Mouse (Mus musculus): ENCODE measurements around the gene Abhd4. TPM values are rescaled to one million over a fixed set of nuclear protein-coding genes. Genes with fewer than 3 reads are reported as not detected.
A peak's percentile ranks its signal among the peaks of the same experiment; 100 is the strongest.
"Not testable (repeated sequence)": the region's sequence is repeated elsewhere in the genome, so short reads cannot be mapped to it uniquely, and the experiment has no call there.

Gene Abhd4
- polyA plus RNA-seq, 2 experiments from 2014 or later, result 19.5 to 30.2 TPM

DNA sequence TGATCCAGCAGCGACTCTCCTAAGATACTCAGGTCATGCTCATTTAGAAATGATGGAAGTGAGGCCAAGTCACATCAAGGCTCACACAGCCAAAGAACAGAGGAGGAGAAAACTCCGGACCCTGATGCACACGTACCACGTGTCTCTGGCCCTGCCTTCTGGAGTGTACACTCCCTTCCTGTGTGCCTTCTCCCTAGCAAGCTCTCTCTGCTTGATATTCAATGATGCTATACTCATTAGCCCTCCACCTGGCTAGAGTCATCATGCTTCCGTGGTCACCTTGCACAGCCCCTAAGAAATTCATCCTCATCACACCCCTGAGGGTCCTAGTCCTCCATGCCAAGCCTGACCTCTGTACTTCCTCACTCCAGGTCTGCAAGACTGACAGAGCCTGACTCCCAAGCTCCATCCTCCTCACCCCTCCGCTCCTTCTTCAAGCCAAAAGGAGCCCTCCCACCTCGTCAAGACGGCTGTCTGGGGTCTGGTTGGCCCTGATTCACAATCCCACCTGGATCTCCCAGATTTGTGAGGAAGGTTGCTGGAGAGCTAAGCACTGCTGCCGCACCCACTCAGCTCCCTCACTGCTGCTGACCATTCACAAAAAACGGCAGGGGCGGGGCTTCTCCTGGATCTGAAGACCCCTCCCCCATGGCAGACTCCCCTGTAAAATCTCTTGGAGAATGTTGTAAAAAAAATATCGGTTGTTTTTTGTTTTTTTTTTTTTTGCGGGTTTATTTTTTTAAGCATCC lies 30.5 kb upstream of the Abhd4 start:
- ATAC-seq, result no peak

DNA sequence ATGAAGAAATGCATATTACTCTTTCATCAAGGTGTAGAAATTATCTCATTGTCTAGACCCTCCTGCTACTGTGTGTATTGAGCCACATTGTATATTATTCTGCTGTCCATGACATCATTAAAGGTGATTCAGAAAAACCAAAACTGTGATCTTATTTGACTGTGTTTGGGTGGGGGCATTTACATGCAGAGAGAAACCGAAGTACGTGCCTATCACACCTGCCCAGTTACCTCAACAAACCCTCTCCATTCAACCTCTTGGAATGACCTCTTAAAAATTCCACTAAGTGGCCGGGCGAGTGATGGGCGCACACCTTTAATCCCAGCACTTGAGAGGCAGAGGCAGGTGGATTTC lies 29.9 kb upstream of the Abhd4 start:
- no peak for ATAC-seq

DNA sequence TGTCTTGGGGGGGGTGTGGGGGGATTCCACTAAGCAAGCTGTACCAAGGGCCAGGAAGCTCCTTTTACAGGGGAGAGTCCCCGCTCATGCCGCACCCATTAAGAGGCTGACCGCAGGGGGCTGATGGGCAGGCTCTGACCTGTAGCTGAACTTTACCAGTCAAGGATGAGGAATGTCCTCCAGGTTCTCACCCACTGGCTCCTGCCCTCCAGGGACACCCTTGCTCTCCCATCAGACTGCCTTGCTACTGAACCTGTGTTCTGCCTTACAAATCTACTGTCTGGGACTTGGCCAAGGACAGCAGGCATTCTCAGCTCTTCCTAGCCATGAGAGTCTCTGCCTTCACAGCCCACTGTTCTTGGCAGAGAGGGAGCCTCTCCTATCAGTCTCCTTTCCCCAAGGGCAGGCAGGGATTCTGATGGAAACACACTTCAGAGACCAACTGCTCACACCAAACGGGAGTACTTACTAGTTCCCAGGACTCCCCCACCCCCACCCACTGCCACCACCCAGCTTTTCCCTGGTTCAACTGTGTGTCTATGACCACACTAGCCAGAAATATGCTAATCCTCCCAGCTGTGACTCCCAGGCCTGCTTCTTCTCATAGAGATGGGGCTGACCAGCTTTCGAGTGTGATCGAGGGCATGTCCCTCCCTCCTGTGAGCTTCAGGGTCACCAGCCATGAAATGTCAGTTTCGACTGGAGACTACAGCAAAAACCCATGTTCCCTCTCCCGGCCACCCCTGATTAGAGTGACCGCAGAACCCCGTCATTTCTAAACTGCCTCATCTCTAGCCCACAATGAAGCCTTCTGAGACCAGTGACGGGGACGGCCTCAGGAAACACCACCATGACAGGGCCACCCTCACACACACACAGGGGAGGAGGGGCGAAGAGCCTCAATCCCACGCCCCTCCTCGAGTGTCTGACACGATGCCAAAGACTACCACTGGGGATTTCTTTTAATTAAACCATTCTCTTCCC lies 29.2 kb upstream of the Abhd4 start:
- ATAC-seq, result peak; percentile 7

DNA sequence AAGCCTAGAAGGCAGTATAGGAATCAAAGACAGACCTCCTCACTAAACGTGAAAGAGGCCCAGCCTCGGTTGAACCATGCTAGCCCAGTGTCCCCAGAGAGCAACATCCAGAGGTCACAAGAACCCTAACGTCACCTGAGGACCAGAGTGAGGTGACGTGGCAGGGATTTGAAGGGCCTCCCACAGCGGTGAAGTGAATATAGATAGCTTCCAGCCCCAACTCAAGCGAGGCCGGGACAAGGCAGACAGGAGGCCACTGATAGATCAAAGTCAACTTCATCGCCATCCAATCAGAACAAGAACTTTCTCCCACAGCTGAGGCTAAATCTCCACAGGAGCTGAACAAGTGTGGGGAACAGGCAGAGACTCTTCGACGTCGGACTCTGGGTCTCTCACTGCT lies 28.3 kb upstream of the Abhd4 start:
- no peak for ATAC-seq

DNA sequence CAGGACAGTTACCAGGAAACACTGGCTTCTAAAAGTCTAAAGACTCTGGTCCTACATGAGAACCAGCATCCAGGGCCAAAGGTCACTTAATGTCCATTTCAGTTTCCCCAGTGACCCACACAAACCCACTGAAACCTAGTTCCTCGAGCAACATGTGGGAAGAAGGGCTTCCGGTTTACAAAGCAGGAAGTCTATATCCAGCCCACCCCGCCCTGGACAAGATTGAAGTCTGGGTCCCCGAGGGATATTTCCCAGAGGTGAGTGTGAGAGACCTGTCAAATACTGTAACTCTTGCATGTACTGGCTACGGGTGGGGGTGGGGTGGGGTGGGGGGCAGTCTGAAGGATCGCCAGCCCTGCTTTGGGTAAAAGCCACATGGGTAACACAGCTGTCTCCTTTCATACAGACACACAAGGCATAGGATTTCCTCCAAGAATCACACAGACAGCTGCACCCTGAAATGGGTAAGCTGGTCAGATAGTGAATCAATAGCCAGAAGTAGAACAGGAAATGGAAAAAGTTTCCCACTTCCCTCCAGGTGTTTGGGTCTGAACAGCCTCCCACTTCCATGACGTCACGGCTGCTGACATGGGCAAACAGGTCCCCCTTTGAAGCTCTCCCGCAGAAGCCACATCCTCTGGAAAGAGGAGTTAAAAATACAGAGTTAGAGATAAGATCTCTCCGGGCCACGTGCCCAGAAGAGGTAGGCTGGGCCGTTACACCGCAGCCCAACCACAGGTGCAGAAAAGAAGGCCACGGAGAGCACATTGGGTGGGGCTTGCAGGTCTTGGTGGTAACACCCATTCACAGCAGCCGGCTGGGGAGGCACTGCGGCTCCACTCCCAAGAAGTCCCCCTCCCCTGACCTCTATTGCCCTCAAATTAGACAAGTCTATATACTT lies 26.8 kb upstream of the Abhd4 start:
- peak; percentile 65 for ATAC-seq

DNA sequence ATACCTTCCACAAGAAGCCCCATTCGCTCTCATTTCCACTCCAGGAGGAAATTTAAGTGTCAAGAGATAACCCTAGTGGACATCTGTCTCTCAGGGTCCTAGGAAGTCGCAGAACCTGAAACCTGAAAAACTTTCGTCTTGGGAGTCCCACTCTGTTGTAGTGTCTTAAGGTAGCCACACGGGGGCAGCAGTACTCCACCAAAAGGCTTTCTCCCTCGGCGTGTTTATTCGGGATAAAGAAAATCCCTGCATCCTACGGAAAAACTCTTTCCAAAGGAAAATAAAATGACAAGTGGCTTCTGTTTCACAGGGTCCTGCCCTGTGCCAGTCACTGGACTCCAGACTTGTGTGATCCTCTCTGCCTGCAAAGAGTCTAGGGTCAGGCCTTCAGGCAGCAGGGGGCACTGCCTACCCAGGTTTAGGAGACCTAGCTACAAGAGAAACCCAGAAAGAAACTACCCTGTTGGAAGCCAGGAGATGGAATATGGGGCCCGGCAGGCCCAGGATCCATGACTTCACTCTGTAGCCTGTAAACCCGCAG lies 26.0 kb upstream of the Abhd4 start:
- peak; percentile 15 for ATAC-seq

DNA sequence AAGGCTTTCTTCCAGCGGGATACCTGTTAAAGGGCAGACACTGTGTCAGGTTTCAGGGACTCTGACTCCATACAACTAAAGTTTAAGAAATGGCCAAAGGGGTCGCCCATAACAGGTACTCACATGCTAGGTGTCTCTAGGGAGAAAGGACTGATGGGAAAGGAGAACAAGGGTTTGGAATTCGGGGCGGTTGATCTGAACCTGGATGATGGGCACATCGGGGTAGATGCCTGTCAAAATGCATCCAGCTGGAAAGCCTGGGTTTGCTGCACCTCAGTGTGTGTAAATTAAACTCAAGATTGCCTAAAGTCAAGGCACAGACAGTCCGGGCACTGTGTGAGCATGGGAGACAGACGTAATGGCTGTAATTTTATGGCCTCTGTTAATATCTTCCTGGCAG lies 25.5 kb upstream of the Abhd4 start:
- no peak for ATAC-seq

DNA sequence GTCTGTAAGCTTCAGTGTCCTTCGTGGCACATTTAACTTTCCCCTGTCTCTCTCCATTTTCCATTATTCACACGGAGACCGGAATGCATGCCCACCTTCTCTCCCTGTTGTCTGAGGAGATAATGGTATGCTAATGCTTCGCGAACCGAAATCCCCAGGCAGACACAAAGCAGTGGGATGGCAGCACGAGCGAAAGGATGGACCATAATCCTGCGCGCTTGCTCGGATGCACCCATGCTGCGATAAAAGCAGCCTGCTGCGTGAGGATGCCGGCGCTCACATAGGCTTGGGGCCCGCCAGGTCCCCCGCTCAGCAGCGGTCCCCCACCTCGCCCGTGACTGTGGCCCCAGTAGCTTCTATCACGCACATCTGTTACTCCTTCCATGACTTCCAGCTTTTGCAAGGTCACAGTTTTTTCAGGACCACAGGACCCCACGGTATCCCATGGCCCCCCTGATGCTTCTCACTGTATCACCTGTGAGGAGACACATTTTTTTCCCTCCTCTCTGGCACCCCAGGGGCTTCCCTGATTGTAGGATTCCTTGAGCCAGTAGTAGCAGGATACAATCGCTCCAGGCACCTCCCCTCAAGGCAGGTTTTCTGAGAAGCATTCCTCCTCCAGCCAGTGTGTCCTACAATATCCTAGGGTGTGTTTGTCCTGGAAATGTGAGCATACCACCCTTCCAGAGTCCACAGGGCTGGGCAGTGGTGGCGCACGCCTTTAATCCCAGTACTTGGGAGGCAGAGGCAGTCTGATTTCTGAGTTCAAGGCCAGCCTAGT lies 24.9 kb upstream of the Abhd4 start:
- ATAC-seq, result no peak

DNA sequence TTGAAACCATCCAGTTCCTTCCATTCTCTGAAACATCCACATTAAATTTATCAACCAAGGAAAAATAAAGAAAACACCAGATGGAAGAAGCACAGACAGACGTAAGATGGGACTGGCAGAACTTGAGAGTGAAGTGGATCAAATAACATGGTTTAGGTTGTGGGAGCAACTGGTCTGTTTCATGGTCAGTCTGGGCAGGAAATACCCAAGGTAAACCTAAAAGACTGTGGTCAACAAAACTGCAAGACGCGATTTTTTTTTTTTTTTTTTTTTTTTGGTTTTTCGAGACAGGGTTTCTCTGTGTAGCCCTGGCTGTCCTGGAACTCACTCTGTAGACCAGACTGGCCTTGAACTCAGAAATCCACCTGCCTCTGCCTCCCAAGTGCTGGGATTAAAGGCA lies 24.1 kb upstream of the Abhd4 start:
- ATAC-seq, result not testable (repeated sequence)

DNA sequence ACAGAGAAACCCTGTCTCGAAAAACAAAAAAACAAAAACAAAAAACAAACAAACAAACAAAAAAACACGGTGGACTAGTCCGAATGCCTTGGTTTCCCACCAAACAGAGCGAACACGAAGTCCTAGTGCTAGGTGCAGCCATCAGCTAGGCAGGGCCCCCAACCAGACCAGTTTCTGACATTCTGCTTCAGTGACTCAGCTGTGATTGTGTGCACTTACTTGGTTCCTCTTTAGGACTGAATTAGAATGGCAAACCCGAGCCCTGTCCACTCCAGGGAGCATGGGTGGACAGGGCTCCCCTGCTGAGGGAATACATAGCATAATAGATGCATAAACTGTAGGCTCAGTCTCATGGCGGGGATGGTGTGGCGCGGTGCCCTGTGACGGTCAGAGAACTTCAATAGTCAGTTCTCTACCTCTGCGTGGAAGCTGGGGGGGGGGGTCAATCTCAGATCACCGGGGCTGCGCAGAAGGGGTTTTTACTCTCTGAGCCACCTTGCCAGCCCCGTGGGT lies 23.3 kb upstream of the Abhd4 start:
- no peak for ATAC-seq

DNA sequence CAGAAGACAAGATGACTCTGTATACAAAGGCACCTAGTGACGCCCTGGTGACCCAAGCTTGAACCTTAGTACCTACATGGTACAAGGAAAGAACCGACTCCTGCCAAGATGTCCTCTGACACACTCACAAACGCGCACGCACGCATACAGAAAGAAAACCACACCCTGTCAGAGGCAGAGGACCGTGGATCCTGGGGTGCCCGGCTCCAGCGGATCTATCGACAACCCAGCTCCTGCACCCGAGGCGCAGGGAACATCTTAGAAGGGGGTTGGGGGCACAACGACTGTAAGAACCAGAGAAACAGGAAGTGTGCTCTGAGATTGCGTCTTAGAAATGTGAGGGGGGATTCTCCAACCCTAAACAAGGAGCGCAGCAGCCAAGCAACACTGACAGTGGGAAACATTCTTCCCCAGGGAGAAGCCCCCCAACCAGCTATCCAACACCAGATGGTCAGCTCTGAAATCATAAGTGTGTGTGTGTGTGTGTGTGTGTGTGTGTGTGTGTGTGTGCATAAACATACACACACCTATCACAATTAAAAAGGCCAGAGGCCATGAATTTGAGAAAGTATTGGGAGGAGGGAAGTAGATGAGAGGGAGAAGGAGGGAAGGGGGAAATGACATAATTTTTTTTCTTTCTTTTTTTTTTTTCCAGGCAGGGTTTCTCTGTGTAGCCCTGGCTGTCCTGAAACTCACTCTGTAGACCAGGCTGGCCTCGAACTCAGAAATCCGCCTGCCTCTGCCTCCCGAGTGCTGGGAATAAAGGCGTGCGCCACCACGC lies 22.6 kb upstream of the Abhd4 start:
- ATAC-seq, result peak; percentile 20

DNA sequence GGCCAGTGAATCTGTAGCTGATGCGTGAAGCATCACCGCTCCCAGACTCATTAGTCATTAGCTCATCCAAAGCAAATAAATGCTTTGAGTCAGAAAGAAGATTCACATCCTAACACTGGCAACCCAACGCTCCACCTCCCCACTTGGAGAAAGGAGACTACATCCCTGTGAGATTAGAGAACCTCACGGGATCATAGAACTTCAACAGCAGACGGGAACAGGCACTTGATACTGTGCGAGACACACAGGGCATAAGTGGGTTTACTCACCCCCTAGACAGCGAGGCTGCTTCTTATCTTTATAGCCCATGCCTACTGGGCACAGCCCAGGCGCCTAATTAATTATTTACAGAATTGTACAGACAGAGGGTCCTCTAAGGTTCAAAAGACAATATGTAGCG lies 21.8 kb upstream of the Abhd4 start:
- ATAC-seq, result no peak

DNA sequence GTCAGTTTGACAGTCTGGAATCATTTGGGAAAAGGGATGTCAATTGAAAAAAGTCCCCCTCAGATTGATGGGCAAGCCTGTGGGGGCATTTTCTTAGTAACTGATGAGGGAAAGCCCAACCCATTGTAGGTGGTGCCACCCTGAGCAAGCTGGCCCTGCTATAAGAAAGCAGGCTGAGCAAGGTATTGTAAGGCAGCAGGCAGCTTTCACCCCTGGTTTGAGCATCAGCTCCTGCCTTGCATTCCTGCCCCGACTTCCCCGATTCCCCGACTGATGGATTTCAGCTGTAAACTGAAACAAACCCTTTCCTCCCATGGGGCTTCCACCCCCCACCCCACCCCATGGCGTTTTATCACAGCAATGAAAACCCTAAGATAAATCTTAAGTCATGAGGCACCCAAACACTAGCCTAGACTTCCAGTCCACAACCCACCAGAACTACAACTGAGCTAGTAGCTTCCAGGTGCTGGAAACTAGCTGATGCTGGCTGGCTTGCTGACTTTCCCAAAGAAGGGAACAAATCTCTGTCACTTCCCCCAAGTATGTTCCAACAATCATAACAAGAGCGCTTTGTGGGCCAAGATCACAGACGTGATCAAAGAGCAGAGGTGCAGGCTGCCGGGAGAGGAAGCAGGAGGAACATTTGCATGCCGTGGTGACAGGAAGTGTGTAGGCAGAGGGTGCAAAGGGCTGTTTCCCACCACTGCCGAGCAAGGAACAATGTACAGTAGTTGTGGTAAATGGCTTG lies 21.0 kb upstream of the Abhd4 start:
- peak; percentile 80 for ATAC-seq

DNA sequence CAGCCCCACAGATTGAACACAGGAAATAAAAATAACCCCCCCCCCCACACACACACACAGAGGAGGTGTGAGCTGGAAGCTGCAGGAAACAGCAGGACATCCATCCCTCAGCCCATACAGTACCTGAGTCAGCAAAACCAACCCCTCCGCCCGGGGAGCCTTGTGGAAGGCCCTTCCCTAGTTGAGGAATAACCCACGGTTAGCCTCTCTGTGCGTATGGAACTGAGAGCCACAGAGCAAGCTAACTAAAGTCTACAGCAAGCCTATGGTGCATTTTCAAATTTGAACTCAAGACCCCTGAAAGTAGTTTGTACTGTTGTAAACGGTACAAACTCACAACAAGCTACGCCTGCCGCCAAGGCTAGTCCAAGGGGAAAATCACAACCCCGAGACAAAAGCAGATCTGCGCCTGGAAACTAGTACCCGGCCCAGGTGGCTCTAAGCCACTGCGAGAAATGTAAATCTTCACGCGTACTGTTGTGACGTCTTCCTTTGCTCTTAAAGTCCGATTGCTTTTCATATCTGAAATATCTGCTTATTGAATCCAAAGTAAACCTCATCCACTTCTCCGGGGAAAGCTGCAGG lies 20.3 kb upstream of the Abhd4 start:
- ATAC-seq, result no peak

DNA sequence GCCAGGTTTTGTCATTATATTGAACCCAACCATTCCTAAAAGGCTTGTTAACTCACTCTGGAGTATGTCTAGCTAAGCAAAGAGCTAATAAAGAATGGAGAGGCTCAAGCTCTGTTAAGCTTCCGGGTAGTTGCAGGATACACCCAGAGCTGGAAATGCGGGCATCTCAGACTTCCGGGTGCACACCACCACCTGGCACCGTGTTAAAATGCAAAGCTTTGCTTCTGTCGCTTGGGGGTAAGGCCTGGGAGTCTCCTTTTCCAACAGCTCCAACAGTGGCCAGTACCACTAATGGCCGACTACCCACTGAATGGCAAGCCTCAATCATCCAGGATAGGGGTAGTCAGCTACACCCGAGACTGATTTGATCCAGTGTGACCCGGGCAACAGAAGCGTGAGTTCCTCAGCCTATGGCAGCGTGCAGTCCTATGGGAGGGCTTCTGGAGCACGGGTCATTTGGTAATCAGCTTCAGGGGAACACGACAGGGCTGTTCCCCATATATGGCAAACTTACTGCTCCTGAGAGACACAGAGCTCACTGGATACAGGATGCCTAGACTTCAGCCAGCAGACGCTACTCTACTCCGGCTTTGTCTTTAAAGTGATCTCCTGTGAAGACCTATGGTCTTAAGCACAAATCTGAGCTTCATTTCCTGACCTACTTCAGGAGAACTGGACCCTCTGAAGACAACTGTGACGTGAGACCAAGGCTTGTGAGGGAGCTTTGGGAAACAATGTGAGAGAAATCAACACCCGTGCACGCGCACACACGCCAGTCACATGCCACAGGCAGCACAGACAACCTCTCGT lies 19.6 kb upstream of the Abhd4 start:
- ATAC-seq, result no peak

DNA sequence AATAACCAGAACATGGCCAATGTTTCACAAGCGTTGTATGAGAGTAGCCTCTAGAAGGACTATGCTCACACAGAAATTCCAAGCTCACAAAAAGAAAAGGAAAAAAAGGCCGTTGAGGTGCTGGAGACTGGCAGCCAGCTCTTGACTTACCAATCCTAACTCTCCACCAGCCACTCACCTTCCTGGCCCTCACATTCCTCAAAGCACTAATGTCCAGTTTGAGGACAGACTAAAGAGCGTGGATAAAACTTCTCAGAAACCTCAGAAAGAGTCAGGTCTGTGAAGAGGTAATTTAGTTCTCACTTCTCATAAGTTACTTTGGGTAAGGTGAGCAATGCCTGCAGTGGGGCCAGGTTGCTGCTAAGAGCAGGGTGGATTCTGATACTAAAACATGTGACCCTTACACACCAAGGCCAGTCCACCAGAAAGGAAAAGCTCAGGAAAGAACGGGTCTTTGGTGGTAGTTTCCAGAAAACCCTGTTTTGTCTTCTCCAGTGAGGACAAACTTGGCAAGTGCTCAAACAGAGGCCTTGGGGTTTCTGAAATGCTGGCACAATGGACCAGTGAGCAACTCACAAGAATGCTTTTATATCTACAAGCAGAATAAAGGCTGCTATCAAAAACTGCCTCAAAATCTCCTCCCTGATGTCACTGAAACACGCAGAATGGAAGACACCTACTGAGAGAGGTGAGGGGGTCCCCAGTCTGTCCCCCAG lies 18.0 kb upstream of the Abhd4 start:
- no peak for ATAC-seq

DNA sequence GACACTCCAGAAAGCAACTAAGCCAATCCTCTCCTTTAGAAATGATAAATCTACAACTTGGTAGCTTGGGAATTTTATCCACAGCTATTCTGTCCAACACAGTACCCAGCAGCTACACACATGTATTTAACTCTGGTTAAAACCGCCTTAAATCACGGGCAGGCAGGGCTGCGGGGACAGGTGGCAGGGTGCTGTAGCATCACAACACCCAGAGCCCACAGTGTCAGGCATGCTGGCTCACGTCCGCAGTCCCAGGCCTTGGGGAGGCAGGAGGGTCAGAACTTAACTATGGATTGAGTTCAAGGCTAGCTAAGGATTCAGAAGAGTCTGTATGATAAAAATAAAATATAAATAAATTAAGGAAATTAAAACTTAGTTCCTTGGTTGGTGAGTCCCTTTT lies 17.1 kb upstream of the Abhd4 start:
- ATAC-seq, result no peak

All from CD4-positive, CD25-positive, alpha-beta regulatory T cell, adult 4 months (primary cell).